Mouse (Mus musculus) CH12.LX (cell line): ENCODE results near the gene Tk1. TPM values are rescaled to one million over a fixed set of nuclear protein-coding genes. Genes with fewer than 3 reads are reported as not detected.

Experiments
- DNase-seq: peaks from one replicate; pipeline ENCODE4 v3.0.0-alpha.2; 2013; ENCODE audit errors: extremely low read depth
- H3K27ac ChIP-seq: 2 replicates; pipeline ENCODE4 v1.5.1; 2012; ENCODE audit warnings: low read depth, mild to moderate bottlenecking, control low read depth, moderate library complexity; ENCODE audit not compliant: insufficient read depth
- H3K27me3 ChIP-seq: replicated peaks from 2 replicates; pipeline ENCODE3; 2012; ENCODE audit warnings: inconsistent platforms
- H3K36me3 ChIP-seq, 2 experiments: replicated peaks in 1 of 2; 2 replicates each; pipeline versions ENCODE3 to v1.6.1; 2012; ENCODE audit warnings: inconsistent platforms in 1 of 2, low read length in 1 of 2, mild to moderate bottlenecking in 1 of 2, mixed read lengths in 1 of 2, moderate library complexity in 1 of 2; ENCODE audit not compliant: control insufficient read depth in 1 of 2, insufficient read depth in 1 of 2
- H3K4me1 ChIP-seq, 2 experiments: 2 replicates each; pipeline ENCODE4 v1.6.1; 2012; ENCODE audit warnings: inconsistent platforms in 1 of 2, moderate library complexity in 1 of 2; ENCODE audit not compliant: insufficient read depth in 2 of 2, control insufficient read depth in 1 of 2
- H3K4me2 ChIP-seq: 2 replicates; pipeline ENCODE4 v1.6.1; 2012; ENCODE audit warnings: low read depth, mild to moderate bottlenecking, control low read depth; ENCODE audit not compliant: poor library complexity, insufficient read depth, severe bottlenecking
- H3K4me3 ChIP-seq, 3 experiments: fragments of 150-350 bp in 1 of 3; sonication (generic) in 1 of 3; replicated peaks in 1 of 3; 2 replicates each; pipeline versions ENCODE3 to v1.5.1; 2011 to 2012; ENCODE audit warnings: low read depth in 2 of 3, low read length in 2 of 3, mild to moderate bottlenecking in 2 of 3, moderate library complexity in 2 of 3, control low read depth in 1 of 3, improper control_type of control experiment in 1 of 3, inconsistent platforms in 1 of 3, mixed read lengths in 1 of 3; ENCODE audit not compliant: poor library complexity in 1 of 3
- H3K79me2 ChIP-seq: replicated peaks from 2 replicates; pipeline ENCODE4 v1.6.1; 2012; ENCODE audit warnings: mild to moderate bottlenecking, moderate library complexity; ENCODE audit not compliant: control insufficient read depth, poor library complexity, insufficient read depth, severe bottlenecking; ENCODE audit errors: extremely low read depth
- H3K9ac ChIP-seq: 2 replicates; pipeline ENCODE4 v1.6.1; 2012; ENCODE audit warnings: low read depth, mild to moderate bottlenecking, control low read depth, moderate library complexity; ENCODE audit not compliant: insufficient read depth
- H3K9me3 ChIP-seq: replicated peaks from 2 replicates; pipeline ENCODE3; 2012; ENCODE audit warnings: low read length, inconsistent platforms, mixed read lengths
- CHD1 ChIP-seq: IDR thresholded peaks from 2 replicates; pipeline ENCODE4 v1.6.1; 2012; ENCODE audit warnings: low read depth, low read length, improper control_type of control experiment, inconsistent platforms
- ELF1 ChIP-seq: IDR thresholded peaks from 2 replicates; pipeline ENCODE4 v1.6.1; 2014; ENCODE audit warnings: low read depth, mild to moderate bottlenecking, inconsistent platforms, low read length, improper control_type of control experiment
- ETS1 ChIP-seq: conservative IDR thresholded peaks from 2 replicates; pipeline ENCODE4 v1.6.1; 2012; ENCODE audit warnings: low read depth, mild to moderate bottlenecking, inconsistent platforms, low read length, improper control_type of control experiment, moderate library complexity
- GABPA ChIP-seq: IDR thresholded peaks from 2 replicates; pipeline ENCODE4 v1.6.1; 2012; ENCODE audit warnings: low read depth, low read length, improper control_type of control experiment, inconsistent platforms; ENCODE audit not compliant: insufficient replicate concordance
- HCFC1 ChIP-seq: IDR thresholded peaks from 2 replicates; pipeline ENCODE4 v1.6.1; 2012; ENCODE audit warnings: low read depth, mild to moderate bottlenecking, inconsistent platforms, low read length, improper control_type of control experiment
- IRF4 ChIP-seq: IDR thresholded peaks from 2 replicates; pipeline ENCODE4 v1.6.1; 2014; ENCODE audit warnings: low read depth, mild to moderate bottlenecking, inconsistent platforms, low read length, improper control_type of control experiment
- JUND ChIP-seq: conservative IDR thresholded peaks from 2 replicates; pipeline ENCODE4 v1.6.1; 2011; ENCODE audit warnings: low read depth, low read length, improper control_type of control experiment
- KAT2A ChIP-seq: IDR thresholded peaks from 2 replicates; pipeline ENCODE4 v1.6.1; 2012; ENCODE audit warnings: low read length, improper control_type of control experiment, inconsistent platforms; ENCODE audit not compliant: insufficient replicate concordance
- MAFK ChIP-seq: IDR thresholded peaks from 2 replicates; pipeline ENCODE4 v1.6.1; 2011; ENCODE audit warnings: low read length, improper control_type of control experiment; ENCODE audit not compliant: insufficient replicate concordance
- MAX ChIP-seq: IDR thresholded peaks from 2 replicates; pipeline ENCODE4 v1.6.1; 2011; ENCODE audit warnings: low read length, improper control_type of control experiment
- MAZ ChIP-seq: IDR thresholded peaks from 2 replicates; pipeline ENCODE4 v1.6.1; 2012; ENCODE audit warnings: low read depth, mild to moderate bottlenecking, inconsistent platforms, low read length, improper control_type of control experiment, moderate library complexity
- MEF2A ChIP-seq: IDR thresholded peaks from 2 replicates; pipeline ENCODE4 v1.6.1; 2014; ENCODE audit warnings: low read depth, mild to moderate bottlenecking, inconsistent platforms, low read length, improper control_type of control experiment, borderline replicate concordance
- MXI1 ChIP-seq: IDR thresholded peaks from 2 replicates; pipeline ENCODE4 v1.6.1; 2011; ENCODE audit warnings: mild to moderate bottlenecking, low read depth, low read length, improper control_type of control experiment
- MYC ChIP-seq: IDR thresholded peaks from 2 replicates; pipeline ENCODE4 v1.6.1; 2011; ENCODE audit warnings: low read depth, mild to moderate bottlenecking, improper control_type of control experiment, low read length
- NELFE ChIP-seq: IDR thresholded peaks from 2 replicates; pipeline ENCODE4 v1.6.1; 2011; ENCODE audit warnings: low read depth, low read length, improper control_type of control experiment
- NRF1 ChIP-seq: IDR thresholded peaks from 2 replicates; pipeline ENCODE4 v1.6.1; 2014; ENCODE audit warnings: low read depth, mild to moderate bottlenecking, inconsistent platforms, low read length, improper control_type of control experiment, moderate library complexity
- PAX5 ChIP-seq: IDR thresholded peaks from 2 replicates; pipeline ENCODE4 v1.6.1; 2012; ENCODE audit warnings: low read length, inconsistent platforms, mixed read lengths
- POLR2A ChIP-seq: IDR thresholded peaks from 2 replicates; pipeline ENCODE4 v1.6.1; 2011; ENCODE audit warnings: low read depth, mild to moderate bottlenecking, improper control_type of control experiment, low read length
- RAD21 ChIP-seq: IDR thresholded peaks from 2 replicates; pipeline ENCODE4 v1.6.1; 2011; ENCODE audit warnings: low read depth, mild to moderate bottlenecking, low read length, improper control_type of control experiment, moderate library complexity
- SIN3A ChIP-seq: IDR thresholded peaks from 2 replicates; pipeline ENCODE4 v1.6.1; 2012; ENCODE audit warnings: low read length, improper control_type of control experiment, inconsistent platforms
- SMC3 ChIP-seq: IDR thresholded peaks from 2 replicates; pipeline ENCODE4 v1.6.1; 2011; ENCODE audit warnings: low read depth, low read length, improper control_type of control experiment
- TBP ChIP-seq: conservative IDR thresholded peaks from 2 replicates; pipeline ENCODE4 v1.6.1; 2011; ENCODE audit warnings: low read depth, low read length, improper control_type of control experiment
- TCF12 ChIP-seq: IDR thresholded peaks from 2 replicates; pipeline ENCODE4 v1.6.1; 2014; ENCODE audit warnings: low read depth, mild to moderate bottlenecking, inconsistent platforms, low read length, improper control_type of control experiment
- UBTF ChIP-seq: IDR thresholded peaks from 2 replicates; pipeline ENCODE4 v1.6.1; 2012; ENCODE audit warnings: low read depth, mild to moderate bottlenecking, inconsistent platforms, low read length, improper control_type of control experiment, moderate library complexity
- USF1 ChIP-seq: IDR thresholded peaks from 2 replicates; pipeline ENCODE4 v1.6.1; 2014; ENCODE audit warnings: low read depth, mild to moderate bottlenecking, inconsistent platforms, low read length, improper control_type of control experiment
- ZC3H11A ChIP-seq: IDR thresholded peaks from 2 replicates; pipeline ENCODE4 v1.6.1; 2012; ENCODE audit warnings: low read depth, mild to moderate bottlenecking, inconsistent platforms, low read length, improper control_type of control experiment
- ZMIZ1 ChIP-seq: IDR thresholded peaks from 2 replicates; pipeline ENCODE4 v1.6.1; 2012; ENCODE audit warnings: low read depth, mild to moderate bottlenecking, inconsistent platforms, low read length, improper control_type of control experiment
- ZNF384 ChIP-seq: IDR thresholded peaks from 2 replicates; pipeline ENCODE4 v1.6.1; 2012; ENCODE audit warnings: low read depth, low read length, improper control_type of control experiment, inconsistent platforms
- dilution Hi-C: fragments of 300-500 bp; cut with MboI; formaldehyde crosslinking; loops from 2 replicates; pipeline ENCODE4 v1.14.3; 2020; ENCODE audit warnings: low sequenced_read_pairs; ENCODE audit not compliant: extremely low pct_unique_long_range_greater_than_20kb, extremely low pct_ligation_motif_present
- in situ Hi-C: fragments of 300-500 bp; cut with MboI; formaldehyde crosslinking; loops from 3 replicates; pipeline ENCODE4 v1.14.3; 2019; ENCODE audit warnings: low sequenced_read_pairs, low pct_ligation_motif_present, low pct_unique_long_range_greater_than_20kb, mixed read lengths
- polyA plus RNA-seq: library from polyadenylated mRNA; unstranded; fragments of >175 nt; gene quantifications from 2 replicates; pipeline ENCODE4 v1.2.1, GENCODE M21; 2012; ENCODE audit warnings: low read depth; ENCODE audit not compliant: insufficient read length
- total RNA-seq, 2 experiments: library from RNA; depleted of rRNA; stranded (reverse); fragments of 300-350 nt in 1 of 2; fragments of >200 nt in 1 of 2; gene quantifications; 2 replicates each; pipeline ENCODE4 v1.2.3; 2012 to 2014

Gene Tk1
- total and polyA plus RNA-seq, 3 experiments = 146 to 235 (median 179) TPM

- H3K9me3 ChIP-seq = no peaks in the 10 kb centered on the region
- no peaks in the 10 kb centered on the region for H3K27me3 ChIP-seq
- peaks cover 0 to 7% of the 10 kb centered on the region in 2 experiments for H3K36me3 ChIP-seq
- H3K79me2 ChIP-seq = no peaks in the 10 kb centered on the region
- H3K9ac ChIP-seq = no peak overlapping the region
- dilution Hi-C loops = no loop called here
- no peak for DNase-seq
- in situ Hi-C loops = no loop called here
- H3K4me1 ChIP-seq = peaks cover 13 to 30% of the 10 kb centered on the region in 2 experiments
- TF ChIP-seq USF1 (no peak), UBTF (no peak), SMC3 (no peak), ZC3H11A (no peak), ELF1 (no peak), MEF2A (no peak), MAFK (no peak), TBP (no peak), PAX5 (no peak), NRF1 (no peak), NELFE (no peak), RAD21 (no peak), JUND (no peak), POLR2A (no peak), KAT2A (no peak), CHD1 (no peak), MXI1 (no peak)
- no peak overlapping the region for H3K4me2 ChIP-seq
- no peak overlapping the region for H3K4me3 ChIP-seq
- no peak overlapping the region for H3K27ac ChIP-seq
Observed at GRCm38 (mm10) chr11:117843434-117843833, 17.5 kb upstream of the Tk1 start.

- H3K36me3 ChIP-seq = peaks cover 0 to 17% of the 10 kb centered on the region in 2 experiments
- H3K4me3 ChIP-seq = no peak overlapping the region
- H3K9ac ChIP-seq = no peak overlapping the region
- no peaks in the 10 kb centered on the region for H3K9me3 ChIP-seq
- no peak overlapping the region for H3K4me2 ChIP-seq
- H3K27ac ChIP-seq = no peak overlapping the region
- no peaks in the 10 kb centered on the region for H3K27me3 ChIP-seq
- dilution Hi-C loops = no loop called here
- TF ChIP-seq PAX5 (no peak), HCFC1 (no peak), GABPA (no peak), MYC (no peak), IRF4 (no peak), MAFK (no peak), ZNF384 (no peak), SIN3A (no peak), JUND (no peak), ETS1 (no peak), TCF12 (no peak), MAZ (no peak), POLR2A (no peak), MAX (no peak), NELFE (no peak), ZMIZ1 (no peak), KAT2A (no peak)
- TF ChIP-seq, all 38 proteins: peak for 0
- H3K79me2 ChIP-seq = no peaks in the 10 kb centered on the region
- no peak for DNase-seq
- in situ Hi-C loops = no loop called here
- peaks cover 7 to 13% of the 10 kb centered on the region in 2 experiments for H3K4me1 ChIP-seq
Observed at GRCm38 (mm10) chr11:117840910-117841309, 15.0 kb upstream of the Tk1 start.
